Mouse (Mus musculus): ENCODE data around the gene Lcor.

DNA sequence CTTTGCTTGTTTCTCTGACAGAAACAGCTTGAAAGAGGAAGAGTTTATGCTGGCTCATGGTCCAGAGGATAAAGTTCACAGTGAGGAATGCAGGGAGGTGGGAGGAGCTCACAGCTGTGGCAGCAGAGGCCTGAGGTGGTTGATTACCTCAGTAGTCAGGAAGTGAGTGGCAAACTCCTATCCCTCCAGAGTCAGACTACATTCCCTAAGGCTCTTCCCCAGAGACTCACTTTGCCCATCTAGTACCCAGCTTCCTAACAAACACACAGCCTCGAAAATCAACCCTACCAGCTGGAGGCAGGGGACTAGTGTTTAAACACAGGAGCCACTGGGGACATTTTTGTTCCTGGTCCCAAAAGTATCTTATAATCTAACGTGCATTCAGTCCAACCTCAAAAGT, 7.5 kb upstream of the Lcor start:
- TF ChIP-seq ZNF384 (IDR thresholded peaks at IDR 0.05; ENCODE audit: low read depth, low read length) (no peak), ZC3H11A (IDR thresholded peaks at IDR 0.05; ENCODE audit: borderline replicate concordance, low read depth, low read length) (no peak)
